8 mouse cellular contexts compared by ENCODE assay signal in the genomic region with DNA sequence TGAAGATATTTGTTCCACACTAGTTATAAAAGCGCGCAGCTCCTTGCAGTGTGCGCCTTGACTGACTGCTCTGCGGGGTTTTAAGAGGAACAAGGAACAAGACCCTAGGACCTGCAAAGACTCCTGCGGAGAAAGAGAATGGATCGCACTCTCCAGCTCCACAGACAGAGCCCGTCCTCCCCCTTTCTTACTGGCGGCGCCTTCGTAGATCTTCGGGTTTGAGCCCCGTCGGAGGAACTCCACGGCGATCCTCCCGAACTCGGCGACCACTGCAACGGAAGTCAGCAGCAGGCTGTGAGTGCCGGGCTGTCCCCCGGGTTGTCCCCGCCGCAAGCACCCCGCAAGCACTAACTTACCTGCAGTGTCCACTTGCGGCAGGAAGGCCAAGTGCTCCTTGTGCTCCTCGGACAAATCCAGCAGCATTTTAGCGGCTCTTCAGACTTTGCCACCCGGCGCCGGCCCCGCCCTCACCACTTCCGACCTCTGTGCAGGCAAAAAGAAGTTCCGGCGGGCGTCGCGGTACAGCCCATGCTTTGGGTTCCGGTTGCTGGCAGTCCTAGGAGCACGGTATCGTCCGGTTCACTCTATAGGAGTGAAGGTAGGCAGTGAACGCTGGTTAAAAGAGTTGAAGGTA. TPM values are rescaled to one million over a fixed set of nuclear protein-coding genes. Genes with fewer than 3 reads are reported as not detected.
A peak's percentile ranks its signal among the peaks of the same experiment; 100 is the strongest.
DNase-seq lines count a peak whose midpoint lies in the region; ATAC-seq and TF ChIP-seq lines count a peak whose summit lies in the region.

A gene (minus strand): TSS at position 485 of the 634 bp plus-strand sequence.

- no peak for TF ChIP-seq RAD21 in CH12.LX (IDR thresholded peaks at IDR 0.05; ENCODE audit: low read depth, low read length)

- peak; percentile 78 for TF ChIP-seq POLR2A in CH12.LX (IDR thresholded peaks at IDR 0.05; ENCODE audit: low read depth, low read length)
- TF ChIP-seq POLR2A in testis, adult 2 months (IDR thresholded peaks at IDR 0.05; ENCODE audit: control insufficient read depth, low read depth, low read length): peak; percentile 76

- H3K27me3 ChIP-seq in CH12.LX (replicated peaks): no peaks in the 10 kb centered on the region
- peaks cover 6% of the 10 kb centered on the region; the same call in 1 of the 2 replicates for H3K27me3 ChIP-seq in forebrain, embryonic 12.5 days
- H3K27me3 ChIP-seq in heart, postnatal 0 days (ENCODE audit: control insufficient read depth, insufficient read depth, low read length): no peaks in the 10 kb centered on the region
- H3K27me3 ChIP-seq in liver, embryonic 16.5 days (ENCODE audit: control insufficient read depth, insufficient read depth, low read depth, low read length): no peaks in the 10 kb centered on the region
- H3K27me3 ChIP-seq in neural tube, embryonic 13.5 days: peaks cover 7% of the 10 kb centered on the region; the same call in 1 of the 2 replicates
- H3K27me3 ChIP-seq in testis, adult 2 months (ENCODE audit: control insufficient read depth, insufficient read depth, low read length): no peaks in the 10 kb centered on the region

- ATAC-seq in forebrain, embryonic 12.5 days (ENCODE audit: low FRiP score): peak; percentile 98
- ATAC-seq in heart, postnatal 0 days (ENCODE audit: insufficient read depth, low read depth): peak; percentile 96
- ATAC-seq in liver, embryonic 16.5 days (ENCODE audit: low read depth): peak; percentile 92
- ATAC-seq in neural tube, embryonic 13.5 days (ENCODE audit: low read depth): peak; percentile 99

- H3K79me2 ChIP-seq in CH12.LX (replicated peaks; ENCODE audit: control insufficient read depth, extremely low read depth, insufficient read depth, poor library complexity, severe bottlenecking): peaks cover 11% of the 10 kb centered on the region

- H3K9me3 ChIP-seq in CH12.LX (replicated peaks; ENCODE audit: low read length): no peaks in the 10 kb centered on the region
- H3K9me3 ChIP-seq in forebrain, embryonic 12.5 days: no peaks in the 10 kb centered on the region
- H3K9me3 ChIP-seq in heart, postnatal 0 days (replicated peaks; ENCODE audit: control insufficient read depth, low read length): no peaks in the 10 kb centered on the region
- no peaks in the 10 kb centered on the region for H3K9me3 ChIP-seq in liver, embryonic 16.5 days (replicated peaks; ENCODE audit: control insufficient read depth, low read length)
- no peaks in the 10 kb centered on the region for H3K9me3 ChIP-seq in neural tube, embryonic 13.5 days

- H3K9ac ChIP-seq in CH12.LX (ENCODE audit: insufficient read depth, low read depth): peak within 1 kb of the TSS; percentile 65
- H3K9ac ChIP-seq in forebrain, embryonic 12.5 days: peak within 1 kb of the TSS; percentile 84
- peak within 1 kb of the TSS; percentile 77 for H3K9ac ChIP-seq in heart, postnatal 0 days (replicated peaks; ENCODE audit: low read depth, low read length)
- H3K9ac ChIP-seq in liver, embryonic 16.5 days (ENCODE audit: low read depth, low read length): peak within 1 kb of the TSS; percentile 77
- peak within 1 kb of the TSS; percentile 89 for H3K9ac ChIP-seq in neural tube, embryonic 13.5 days

- in situ Hi-C loops in CH12.LX (cut with MboI; ENCODE audit: low pct_ligation_motif_present, low pct_unique_long_range_greater_than_20kb, low sequenced_read_pairs): loop anchor here (25.0 kb wide), 1 partner anchor 461 kb away; no protein-coding TSS in a partner anchor

- peak within 1 kb of the TSS; percentile 81 to 83 (median 82) for H3K4me3 ChIP-seq in CH12.LX (replicated peaks in 1 of 3; ENCODE audit: low read depth in 2 of 3, low read length in 2 of 3, poor library complexity in 1 of 3)
- peak within 1 kb of the TSS; percentile 82 for H3K4me3 ChIP-seq in forebrain, embryonic 12.5 days (replicated peaks)
- peak within 1 kb of the TSS; percentile 82 for H3K4me3 ChIP-seq in heart, postnatal 0 days (ENCODE audit: low read depth, low read length)
- H3K4me3 ChIP-seq in liver, embryonic 16.5 days (ENCODE audit: low read depth, low read length): peak within 1 kb of the TSS; percentile 86
- peak within 1 kb of the TSS; percentile 79 for H3K4me3 ChIP-seq in neural tube, embryonic 13.5 days
- peak within 1 kb of the TSS; percentile 100 for H3K4me3 ChIP-seq in testis, adult 2 months (ENCODE audit: control insufficient read depth, low read depth, low read length)

- no peak for TF ChIP-seq CTCF in CH12.LX (conservative IDR thresholded peaks at IDR 0.05 in 1 of 2, IDR thresholded peaks at IDR 0.05 in 1 of 2; ENCODE audit: low read depth in 2 of 2, low read length in 2 of 2)
- no peak for TF ChIP-seq CTCF in heart, postnatal 0 days (IDR thresholded peaks at IDR 0.05; ENCODE audit: low read depth)
- TF ChIP-seq CTCF in testis, adult 2 months (IDR thresholded peaks at IDR 0.05; ENCODE audit: control insufficient read depth, insufficient read depth, insufficient replicate concordance, low read depth, low read length): no peak

- H3K27ac ChIP-seq in CH12.LX (ENCODE audit: insufficient read depth, low read depth): peak within 1 kb of the TSS; percentile 27; the same call in 1 of the 2 replicates
- H3K27ac ChIP-seq in forebrain, embryonic 12.5 days: peak within 1 kb of the TSS; percentile 84
- H3K27ac ChIP-seq in heart, postnatal 0 days (ENCODE audit: low read depth): peak within 1 kb of the TSS; percentile 81
- peak within 1 kb of the TSS; percentile 66 for H3K27ac ChIP-seq in liver, embryonic 16.5 days (ENCODE audit: low read length)
- peak within 1 kb of the TSS; percentile 80 for H3K27ac ChIP-seq in neural tube, embryonic 13.5 days (replicated peaks)
- peak within 1 kb of the TSS; percentile 88 for H3K27ac ChIP-seq in testis, adult 2 months (ENCODE audit: control insufficient read depth, insufficient read depth, low read depth, low read length)

- peaks cover 0 to 14% of the 10 kb centered on the region in 2 experiments; a peak in 2 of 4 replicates for H3K4me1 ChIP-seq in CH12.LX (ENCODE audit: control insufficient read depth in 1 of 2, insufficient read depth in 2 of 2)
- peaks cover 7% of the 10 kb centered on the region for H3K4me1 ChIP-seq in forebrain, embryonic 12.5 days
- peaks cover 7% of the 10 kb centered on the region; the same call in 1 of the 2 replicates for H3K4me1 ChIP-seq in heart, postnatal 0 days (ENCODE audit: control insufficient read depth, insufficient read depth)
- no peaks in the 10 kb centered on the region; the same call in 1 of the 2 replicates for H3K4me1 ChIP-seq in liver, embryonic 16.5 days (ENCODE audit: control insufficient read depth, low read depth, low read length)
- H3K4me1 ChIP-seq in neural tube, embryonic 13.5 days (replicated peaks): peaks cover 7% of the 10 kb centered on the region
- H3K4me1 ChIP-seq in testis, adult 2 months (ENCODE audit: control insufficient read depth, insufficient read depth, low read length): no peaks in the 10 kb centered on the region

- dilution Hi-C loops in CH12.LX (cut with MboI; ENCODE audit: extremely low pct_ligation_motif_present, extremely low pct_unique_long_range_greater_than_20kb, low sequenced_read_pairs): no loop called here

- DNase-seq in CH12.LX (ENCODE audit: extremely low read depth): peak; percentile 86
- DNase-seq in c-Kit-positive CD71-positive TER-119-negative erythroid progenitor cells, embryonic 14.5 days (ENCODE audit: low read depth): peak; percentile 83
- peak; percentile 62 for DNase-seq in heart, postnatal 0 days (ENCODE audit: low spot score)
- DNase-seq in kidney, postnatal 4 days: peak; percentile 92 to 94

- peaks cover 6 to 20% of the 10 kb centered on the region in 2 experiments for H3K36me3 ChIP-seq in CH12.LX (replicated peaks in 1 of 2; ENCODE audit: control insufficient read depth in 1 of 2, insufficient read depth in 1 of 2, low read length in 1 of 2)
- H3K36me3 ChIP-seq in forebrain, embryonic 12.5 days (replicated peaks): peaks cover 4% of the 10 kb centered on the region
- peaks cover 8% of the 10 kb centered on the region for H3K36me3 ChIP-seq in heart, postnatal 0 days (replicated peaks; ENCODE audit: control insufficient read depth, insufficient read depth, low read length)
- no peaks in the 10 kb centered on the region for H3K36me3 ChIP-seq in liver, embryonic 16.5 days (ENCODE audit: control insufficient read depth, insufficient read depth)
- H3K36me3 ChIP-seq in neural tube, embryonic 13.5 days: peaks cover 18% of the 10 kb centered on the region
- no peaks in the 10 kb centered on the region; the same call in 1 of the 2 replicates for H3K36me3 ChIP-seq in testis, adult 2 months (ENCODE audit: control insufficient read depth, insufficient read depth, low read length)

- peak within 1 kb of the TSS; percentile 89 for H3K4me2 ChIP-seq in CH12.LX (ENCODE audit: insufficient read depth, low read depth, poor library complexity, severe bottlenecking)
- peak within 1 kb of the TSS; percentile 72 for H3K4me2 ChIP-seq in forebrain, embryonic 12.5 days
- peak within 1 kb of the TSS; percentile 84 for H3K4me2 ChIP-seq in heart, postnatal 0 days (ENCODE audit: low read depth, low read length)
- peak within 1 kb of the TSS; percentile 77 for H3K4me2 ChIP-seq in liver, embryonic 16.5 days (ENCODE audit: low read depth, low read length)
- peak within 1 kb of the TSS; percentile 68 for H3K4me2 ChIP-seq in neural tube, embryonic 13.5 days

- WGBS in forebrain, embryonic 12.5 days: 1% methylated on average over 42 of the region's 42 CpGs
- under 1% methylated on average over 42 of the region's 42 CpGs for WGBS in heart, postnatal 0 days
- WGBS in liver, embryonic 16.5 days (ENCODE audit: insufficient replicate concordance): under 1% methylated on average over 42 of the region's 42 CpGs
- under 1% methylated on average over 42 of the region's 42 CpGs for WGBS in neural tube, embryonic 13.5 days

- no peak for TF ChIP-seq EP300 in CH12.LX (IDR thresholded peaks at IDR 0.05; ENCODE audit: low read length)
- no peak for TF ChIP-seq EP300 in heart, postnatal 0 days (IDR thresholded peaks at IDR 0.05; ENCODE audit: low read depth)

TF ChIP-seq in CH12.LX, 34 proteins besides CTCF, POLR2A, EP300 and RAD21 (continues in another document):
- TF ChIP-seq ZC3H11A (IDR thresholded peaks at IDR 0.05; ENCODE audit: low read depth, low read length) (no peak), MAX (IDR thresholded peaks at IDR 0.05; ENCODE audit: low read length) (peak; percentile 49; the same call in 1 of the 2 replicates), CHD1 (IDR thresholded peaks at IDR 0.05; ENCODE audit: low read depth, low read length) (no peak), ETS1 (conservative IDR thresholded peaks at IDR 0.05; ENCODE audit: low read depth, low read length) (no peak)

RNA-seq across cellular contexts. Expression of the gene that starts here (rescaled TPM):
- total RNA-seq in CH12.LX (2012; rRNA removed): 35.3 and 44.4 TPM in 2 replicates
- total RNA-seq in CH12.LX (2014; rRNA removed): 65.3 and 69.1 TPM in 2 replicates
- polyA plus RNA-seq in CH12.LX (2012; ENCODE audit: insufficient read length, low read depth): 53.2 and 63.5 TPM in 2 replicates
- 94.9 and 95.5 TPM in 2 replicates for polyA plus RNA-seq in forebrain, embryonic 12.5 days (2016; fragmentation: Nextera tagmentation; extraction: Ambion mirVana)
- 18.3 and 70.3 TPM in 2 replicates for total RNA-seq in heart, postnatal 0 days (2014; rRNA removed; ENCODE audit: low replicate concordance)
- polyA plus RNA-seq in heart, postnatal 0 days (2015; fragmentation: Nextera tagmentation; extraction: Ambion mirVana): 53.9 and 55.2 TPM in 2 replicates
- polyA plus RNA-seq in liver, embryonic 16.5 days (2015; fragmentation: Nextera tagmentation; extraction: Ambion mirVana): 22.0 and 25.6 TPM in 2 replicates
- 84.7 and 87.0 TPM in 2 replicates for polyA plus RNA-seq in neural tube, embryonic 13.5 days (2015; fragmentation: Nextera tagmentation; extraction: Ambion mirVana)
- 7.6 and 9.8 TPM in 2 replicates for polyA plus RNA-seq in testis, adult 2 months (2012; rRNA removed)

Comparison
In these comparisons a context has a peak if more than half of its experiments do, and no peak if none do; other contexts are left out.
1. Peak in every context shown above with its lines: DNase-seq, ATAC-seq, H3K4me3 ChIP-seq and H3K27ac ChIP-seq.
2. H3K27ac ChIP-seq: peak in every context shown above with its lines; median percentile 88 in testis, adult 2 months; 84 in forebrain, embryonic 12.5 days; 81 in heart, postnatal 0 days; 80 in neural tube, embryonic 13.5 days; 66 in liver, embryonic 16.5 days; 27 in CH12.LX.